Mouse (Mus musculus) retina, postnatal 1 day (tissue): ENCODE measurements at regions not wholly inside any gene's neighbourhood (a gene's known extent, or its start where the extent isn't known, plus 50 kb on each side); places are given as distances from the start of the nearest gene placed in this dataset.
A peak's percentile ranks its signal among the peaks of the same experiment; 100 is the strongest.
"Not testable (repeated sequence)": the region's sequence is repeated elsewhere in the genome, so short reads cannot be mapped to it uniquely, and the experiment has no call there.

ENCODE experiments used
- DNase-seq: peaks from one replicate; pipeline ENCODE4 v3.0.0-alpha.2; 2012

GRCm38 (mm10) chr4:51127813-51128212, 88.7 kb upstream of the Cylc2 start:
- DNase-seq = no peak

- not testable (repeated sequence) for DNase-seq
Measured at GRCm38 (mm10) chr4:51131846-51132245, 84.6 kb upstream of the Cylc2 start.

- DNase-seq = no peak
Measured at GRCm38 (mm10) chr4:51152973-51153372, 63.5 kb upstream of the Cylc2 start.

- peak; percentile 6 for DNase-seq
Measured at GRCm38 (mm10) chr4:51153539-51153938, 62.9 kb upstream of the Cylc2 start.
